Mouse (Mus musculus) erythroblast, embryonic 14.5 days (primary cell): ENCODE data around the gene Afdn. TPM values are rescaled to one million over a fixed set of nuclear protein-coding genes. Genes with fewer than 3 reads are reported as not detected.

Experiments used
- H3K27me3 ChIP-seq: 2 replicates; pipeline ENCODE4 v1.6.1; 2012; ENCODE audit warnings: inconsistent platforms; ENCODE audit not compliant: control insufficient read depth
- H3K36me3 ChIP-seq: 2 replicates; pipeline ENCODE4 v1.6.1; 2012; ENCODE audit warnings: mild to moderate bottlenecking, inconsistent platforms; ENCODE audit not compliant: control insufficient read depth
- H3K4me1 ChIP-seq: 2 replicates; pipeline ENCODE4 v1.6.1; 2012; ENCODE audit warnings: inconsistent platforms; ENCODE audit not compliant: control insufficient read depth
- H3K4me3 ChIP-seq: replicated peaks from 2 replicates; pipeline ENCODE3; 2012; ENCODE audit warnings: moderate library complexity, mild to moderate bottlenecking, inconsistent platforms
- H3K9me3 ChIP-seq: 2 replicates; pipeline ENCODE4 v1.6.1; 2012; ENCODE audit warnings: low read length, inconsistent platforms, mixed read lengths; ENCODE audit not compliant: control insufficient read depth
- GATA1 ChIP-seq: IDR thresholded peaks from 2 replicates; pipeline ENCODE4 v1.6.1; 2012; ENCODE audit warnings: low read length, inconsistent platforms, mixed read lengths
- TAL1 ChIP-seq: IDR thresholded peaks from 3 replicates; pipeline ENCODE4 v1.6.1; 2012; ENCODE audit warnings: low read length, inconsistent platforms, mixed read lengths
- polyA plus RNA-seq: library from polyadenylated mRNA; stranded (reverse); fragments of >175 nt; gene quantifications from 2 replicates; pipeline ENCODE4 v1.2.3, GENCODE M21; 2012

The Afdn gene
- polyA plus RNA-seq, 1 experiment = not detected

- Histone ChIP-seq H3K4me3 (no peak overlapping the region), H3K4me1 (no peaks in the 10 kb centered on the region), H3K27me3 (no peaks in the 10 kb centered on the region), H3K36me3 (no peaks in the 10 kb centered on the region), H3K9me3 (no peaks in the 10 kb centered on the region)
- TF ChIP-seq GATA1 (no peak), TAL1 (no peak)
Measured at GRCm38 (mm10) chr17:13797691-13798090, 37.4 kb downstream of the Afdn start.

DNA sequence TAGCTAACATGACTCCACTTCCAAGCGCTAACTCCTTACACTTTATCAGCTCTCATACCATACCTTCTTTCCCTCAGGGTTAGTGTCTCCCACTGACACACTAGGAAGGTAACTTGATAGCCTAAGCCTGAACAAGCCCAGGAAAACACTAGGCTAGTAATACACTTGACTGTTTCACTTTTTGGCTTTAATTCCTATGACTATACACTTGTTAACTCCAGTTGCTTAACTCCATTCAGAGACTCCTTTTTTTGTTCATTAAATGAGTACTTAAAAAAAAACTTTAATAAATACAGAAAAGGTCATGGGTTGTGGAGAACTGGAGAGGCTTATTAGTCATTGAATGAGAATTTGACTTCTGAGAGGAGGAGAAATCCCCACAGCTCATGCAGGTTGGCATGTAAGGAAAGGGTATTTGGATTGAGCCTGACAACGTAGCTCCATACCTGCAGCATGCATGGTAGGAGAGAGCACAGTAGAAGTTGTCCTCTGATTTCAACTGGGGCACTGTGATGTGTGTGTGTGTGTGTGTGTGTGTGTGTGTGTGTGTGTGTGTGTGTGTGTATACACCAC, 42.6 kb downstream of the Afdn start:
- TF ChIP-seq TAL1 (no peak), GATA1 (no peak)
- no peaks in the 10 kb centered on the region for H3K9me3 ChIP-seq
- no peaks in the 10 kb centered on the region for H3K36me3 ChIP-seq
- H3K4me1 ChIP-seq = no peaks in the 10 kb centered on the region
- H3K4me3 ChIP-seq = no peak overlapping the region
- H3K27me3 ChIP-seq = no peaks in the 10 kb centered on the region

DNA sequence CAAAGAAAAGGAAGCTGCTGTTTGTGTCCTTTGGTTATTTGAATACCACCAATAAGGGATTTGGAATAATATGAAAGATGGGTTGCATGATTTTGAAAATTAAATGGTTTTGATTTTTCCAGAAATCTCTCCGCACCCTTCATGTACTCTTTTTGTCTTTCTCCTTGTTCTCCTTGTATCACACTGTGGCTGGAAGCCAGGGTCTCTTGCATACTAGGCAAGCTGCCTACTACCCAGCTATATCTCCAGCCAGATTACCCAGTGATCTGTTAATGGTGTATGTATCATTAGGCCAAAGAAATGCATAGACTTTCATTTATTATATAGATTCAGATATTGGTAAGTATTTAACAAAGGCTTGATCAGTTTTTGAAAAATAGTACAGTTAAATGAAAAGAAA, 45.7 kb downstream of the Afdn start:
- no peak for TF ChIP-seq GATA1
- TF ChIP-seq TAL1 = no peak

GRCm38 (mm10) chr17:13817789-13818188, 57.5 kb downstream of the Afdn start:
- Histone ChIP-seq H3K9me3 (no peaks in the 10 kb centered on the region), H3K27me3 (no peaks in the 10 kb centered on the region), H3K36me3 (no peaks in the 10 kb centered on the region), H3K4me3 (no peak overlapping the region), H3K4me1 (no peaks in the 10 kb centered on the region)
- TF ChIP-seq TAL1 = no peak
- no peak for TF ChIP-seq GATA1

More for the DNA sequence above, 45.7 kb downstream of the Afdn start:
- Histone ChIP-seq H3K9me3 (no peaks in the 10 kb centered on the region), H3K4me1 (no peaks in the 10 kb centered on the region), H3K4me3 (no peak overlapping the region), H3K27me3 (no peaks in the 10 kb centered on the region), H3K36me3 (no peaks in the 10 kb centered on the region)

- Histone ChIP-seq H3K9me3 (no peaks in the 10 kb centered on the region), H3K36me3 (no peaks in the 10 kb centered on the region), H3K27me3 (no peaks in the 10 kb centered on the region), H3K4me1 (no peaks in the 10 kb centered on the region), H3K4me3 (no peak overlapping the region)
- TF ChIP-seq TAL1 = no peak
- TF ChIP-seq GATA1 = no peak
Measured at GRCm38 (mm10) chr17:13819342-13819741, 59.0 kb downstream of the Afdn start.

DNA sequence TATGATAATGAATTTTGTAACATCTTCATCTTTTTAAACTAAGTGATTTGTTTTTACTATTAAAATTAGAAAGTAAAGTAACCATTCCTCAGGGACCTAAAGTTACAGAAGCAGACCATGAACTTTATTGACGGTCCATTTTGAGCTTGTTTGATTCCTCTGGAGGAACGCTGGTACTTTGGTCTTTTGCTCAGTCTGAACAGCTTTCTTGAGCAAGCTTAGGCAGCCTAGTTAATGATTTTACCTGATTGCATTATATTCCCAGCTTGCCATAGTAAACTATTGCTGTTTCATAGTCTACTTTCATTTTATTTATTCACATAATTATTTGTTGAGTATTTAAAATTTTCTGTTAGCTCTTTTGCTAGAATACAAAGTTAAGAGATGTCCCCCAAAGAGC, 60.3 kb downstream of the Afdn start:
- no peaks in the 10 kb centered on the region; the same call in 1 of the 2 replicates for H3K36me3 ChIP-seq
- H3K27me3 ChIP-seq = no peaks in the 10 kb centered on the region
- no peaks in the 10 kb centered on the region for H3K4me1 ChIP-seq
- no peak overlapping the region for H3K4me3 ChIP-seq
- H3K9me3 ChIP-seq = no peaks in the 10 kb centered on the region
- TF ChIP-seq GATA1 = no peak
- no peak for TF ChIP-seq TAL1

DNA sequence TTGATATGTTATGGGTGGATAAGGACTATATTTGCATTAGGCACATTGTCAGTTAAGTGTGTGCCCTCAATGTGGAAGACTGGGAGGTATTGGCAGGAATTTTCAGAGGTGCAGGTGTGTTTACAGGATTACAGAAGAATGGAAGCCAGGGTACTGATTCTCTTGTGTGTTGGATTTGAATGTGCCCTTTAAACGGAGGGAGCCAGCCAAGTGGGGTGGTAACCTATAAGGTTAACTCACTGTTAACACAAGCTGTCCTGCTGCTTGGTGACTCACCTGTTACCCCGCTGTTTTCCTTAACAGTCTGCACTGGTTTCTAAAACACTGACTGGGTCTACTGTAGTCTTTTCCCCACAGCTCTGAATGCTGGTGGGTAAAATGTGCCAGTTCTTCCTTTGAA, 65.1 kb downstream of the Afdn start:
- no peak overlapping the region for H3K4me3 ChIP-seq
- H3K4me1 ChIP-seq = no peaks in the 10 kb centered on the region
- no peaks in the 10 kb centered on the region; the same call in 1 of the 2 replicates for H3K36me3 ChIP-seq
- no peaks in the 10 kb centered on the region for H3K9me3 ChIP-seq
- no peaks in the 10 kb centered on the region for H3K27me3 ChIP-seq
- TF ChIP-seq GATA1 (no peak), TAL1 (no peak)

GRCm38 (mm10) chr17:13830234-13830633, 69.9 kb downstream of the Afdn start:
- H3K4me3 ChIP-seq = no peak overlapping the region
- H3K9me3 ChIP-seq = no peaks in the 10 kb centered on the region
- TF ChIP-seq TAL1 = no peak
- TF ChIP-seq GATA1 = no peak
- H3K4me1 ChIP-seq = no peaks in the 10 kb centered on the region
- H3K36me3 ChIP-seq = no peaks in the 10 kb centered on the region; the same call in 1 of the 2 replicates
- H3K27me3 ChIP-seq = no peaks in the 10 kb centered on the region

DNA sequence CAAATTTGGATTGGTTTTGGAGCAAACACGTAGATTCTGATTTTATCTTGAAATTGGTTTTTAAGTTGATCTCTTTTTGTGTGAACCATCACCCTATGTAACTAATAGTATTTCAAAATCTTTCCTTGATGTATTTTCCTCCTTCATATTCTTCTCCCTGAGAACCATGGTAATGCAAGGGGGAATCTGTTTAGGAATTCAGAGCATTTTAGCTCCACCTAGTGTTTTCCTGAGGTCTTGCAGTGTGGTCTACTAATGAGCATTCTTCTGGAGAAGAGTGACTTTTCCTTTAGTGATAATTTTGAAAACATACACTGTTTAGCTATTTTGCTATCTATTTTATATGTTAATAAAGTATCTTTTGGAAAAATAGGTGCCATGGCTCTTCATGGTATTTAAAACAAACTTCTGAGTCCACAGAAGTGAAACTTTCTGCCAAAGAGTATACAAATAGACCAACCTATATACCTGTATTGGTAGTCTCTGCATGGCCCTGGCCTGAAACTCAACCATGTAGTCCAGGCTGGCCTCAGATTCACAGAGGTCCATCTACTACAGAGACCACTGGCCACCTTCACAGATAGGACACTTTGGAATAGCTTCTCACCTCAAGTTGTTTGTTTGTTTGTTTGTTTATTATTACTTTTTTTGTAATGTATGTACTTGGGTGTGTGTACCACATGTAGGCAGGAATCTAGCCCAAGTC, 70.5 kb downstream of the Afdn start:
- no peaks in the 10 kb centered on the region for H3K4me1 ChIP-seq

More for the DNA sequence above, 70.5 kb downstream of the Afdn start:
- H3K27me3 ChIP-seq = no peaks in the 10 kb centered on the region
- no peaks in the 10 kb centered on the region; the same call in 1 of the 2 replicates for H3K36me3 ChIP-seq
- no peak overlapping the region for H3K4me3 ChIP-seq
- no peaks in the 10 kb centered on the region for H3K9me3 ChIP-seq
- no peak for TF ChIP-seq TAL1
- TF ChIP-seq GATA1 = no peak
